Mouse (Mus musculus): ENCODE measurements at regions not wholly inside any gene's neighbourhood (a gene's known extent, or its start where the extent isn't known, plus 50 kb on each side); places are given as distances from the start of the nearest gene placed in this dataset.

DNA sequence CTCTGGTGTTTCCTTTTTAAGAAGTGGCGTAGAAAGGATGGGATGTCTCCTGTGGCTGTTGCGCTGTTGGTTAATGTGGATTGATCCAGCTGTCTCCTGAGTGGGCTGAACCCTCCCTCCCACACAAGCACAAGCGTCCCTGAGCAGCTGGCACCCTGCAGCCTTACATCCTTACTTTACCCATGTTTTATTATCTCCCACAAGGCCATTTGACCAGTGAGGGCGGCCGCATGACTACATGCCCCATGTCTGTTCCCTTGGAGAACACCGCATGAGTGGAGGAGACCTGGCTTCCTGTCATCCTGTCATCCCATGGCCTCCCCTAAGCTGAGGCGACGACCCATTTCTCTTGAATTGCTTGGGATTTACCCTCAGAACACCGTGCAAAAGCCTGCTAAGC, 108.2 kb downstream of the Bms1 start:
- Histone ChIP-seq H3K4me1 (ENCODE audit: control insufficient read depth, insufficient read depth, low read length) (no peaks in the 10 kb centered on the region), H3K4me3 (ENCODE audit: insufficient read depth, low read length) (no peak overlapping the region), H3K27ac (ENCODE audit: insufficient read depth, low read depth, low read length) (no peak overlapping the region)
- TF ChIP-seq CTCF (IDR thresholded peaks at IDR 0.05; ENCODE audit: low read depth, low read length) (no peak), POLR2A (IDR thresholded peaks at IDR 0.05; ENCODE audit: borderline replicate concordance, low read depth, low read length) (no peak)

DNA sequence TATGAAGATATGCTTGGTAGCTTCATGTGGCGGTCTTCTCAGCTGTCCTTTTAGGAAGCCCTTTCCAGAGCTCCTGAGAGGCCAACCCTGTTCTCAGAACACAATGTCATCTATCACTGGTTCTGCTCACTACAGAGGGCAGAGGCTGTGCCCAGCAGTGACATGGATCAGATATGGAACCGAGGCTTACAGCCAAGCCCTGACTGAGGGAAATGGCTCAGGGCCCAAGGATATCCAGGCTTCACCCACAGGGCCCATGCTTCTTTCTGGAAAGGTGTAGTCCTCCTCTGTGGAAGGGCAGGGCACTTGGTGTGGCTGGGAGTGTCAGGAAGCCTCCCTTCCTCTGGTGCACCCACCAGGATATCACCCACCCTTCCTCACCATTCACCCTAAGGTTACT, 109.4 kb downstream of the Bms1 start:
- TF ChIP-seq POLR2A (IDR thresholded peaks at IDR 0.05; ENCODE audit: borderline replicate concordance, low read depth, low read length) = no peak
- no peak for TF ChIP-seq CTCF (IDR thresholded peaks at IDR 0.05; ENCODE audit: low read depth, low read length)
- H3K27ac ChIP-seq (ENCODE audit: insufficient read depth, low read depth, low read length) = no peak overlapping the region
- H3K4me1 ChIP-seq (ENCODE audit: control insufficient read depth, insufficient read depth, low read length) = no peaks in the 10 kb centered on the region
- no peak overlapping the region for H3K4me3 ChIP-seq (ENCODE audit: insufficient read depth, low read length)

DNA sequence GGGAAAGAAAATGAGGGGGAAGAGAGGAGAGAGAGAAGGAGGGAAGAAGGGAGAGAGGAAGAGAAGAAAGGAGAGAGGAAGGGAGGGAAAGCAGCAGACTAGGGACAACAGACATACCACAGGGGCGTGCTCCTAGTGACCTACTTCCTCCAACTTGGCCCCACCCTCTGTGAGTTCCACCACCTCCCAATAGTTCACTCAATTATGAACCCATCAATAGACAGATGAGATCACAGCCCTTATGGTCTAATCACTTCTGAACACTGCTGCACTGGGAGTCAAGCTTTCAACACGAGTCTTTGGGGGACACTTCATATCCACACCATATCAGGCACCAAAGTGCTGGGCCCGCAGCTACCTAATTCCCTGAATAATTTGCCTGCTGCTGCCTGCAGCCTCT, 110.7 kb downstream of the Bms1 start:
- H3K4me3 ChIP-seq (ENCODE audit: insufficient read depth, low read length) = no peak overlapping the region
- no peaks in the 10 kb centered on the region for H3K4me1 ChIP-seq (ENCODE audit: control insufficient read depth, insufficient read depth, low read length)
- TF ChIP-seq CTCF (IDR thresholded peaks at IDR 0.05; ENCODE audit: low read depth, low read length) (no peak), POLR2A (IDR thresholded peaks at IDR 0.05; ENCODE audit: borderline replicate concordance, low read depth, low read length) (no peak)
- no peak overlapping the region for H3K27ac ChIP-seq (ENCODE audit: insufficient read depth, low read depth, low read length)

DNA sequence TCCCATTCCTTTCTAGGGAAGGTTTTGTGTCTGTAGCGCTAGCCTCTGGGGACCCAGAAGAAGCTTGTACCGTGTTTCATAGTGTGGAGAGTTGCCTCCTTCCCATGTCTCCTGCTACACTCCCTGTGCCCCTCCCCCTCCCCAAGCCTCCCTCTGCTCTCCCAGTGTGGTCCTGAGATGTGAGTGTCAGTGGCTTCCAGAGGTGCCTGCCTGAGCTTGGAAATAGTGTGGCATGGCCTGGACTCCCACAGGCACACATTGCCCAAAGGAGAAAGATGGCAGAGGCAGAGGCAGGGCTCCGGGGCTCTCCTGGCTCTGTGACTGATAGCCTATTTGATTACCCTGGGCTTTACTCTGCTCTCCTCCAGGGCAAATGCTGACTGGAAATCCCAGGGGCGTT, 110.0 kb upstream of the Ret start:
- no peak overlapping the region for H3K27ac ChIP-seq (ENCODE audit: insufficient read depth, low read depth, low read length)
- TF ChIP-seq CTCF (IDR thresholded peaks at IDR 0.05; ENCODE audit: low read depth, low read length) (no peak), POLR2A (IDR thresholded peaks at IDR 0.05; ENCODE audit: borderline replicate concordance, low read depth, low read length) (no peak)

DNA sequence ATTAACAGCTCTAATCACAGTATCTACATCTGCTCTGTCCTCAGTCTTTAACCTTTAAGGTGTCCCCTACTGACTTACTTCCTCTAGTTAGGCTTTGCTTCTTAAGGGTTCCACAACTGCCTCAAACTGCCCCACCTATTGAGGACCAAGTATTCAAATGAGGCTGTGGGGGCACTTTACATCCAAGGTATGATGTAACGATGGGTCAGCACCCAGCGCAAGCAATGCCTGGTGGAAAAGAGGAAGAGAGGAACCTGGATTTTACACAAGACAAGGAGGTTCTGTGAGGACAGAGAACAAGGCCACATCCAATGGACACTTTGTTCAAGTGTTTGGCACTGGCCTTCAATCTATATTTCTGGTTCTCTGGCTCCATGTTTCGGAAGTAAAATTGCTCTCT, 107.7 kb upstream of the Ret start:
- Histone ChIP-seq H3K27ac (ENCODE audit: insufficient read depth, low read depth, low read length) (no peak overlapping the region), H3K4me1 (ENCODE audit: control insufficient read depth, insufficient read depth, low read length) (peaks cover 6% of the 10 kb centered on the region; the same call in 1 of the 2 replicates), H3K4me3 (ENCODE audit: insufficient read depth, low read length) (no peak overlapping the region)
- TF ChIP-seq POLR2A (IDR thresholded peaks at IDR 0.05; ENCODE audit: borderline replicate concordance, low read depth, low read length) (no peak), CTCF (IDR thresholded peaks at IDR 0.05; ENCODE audit: low read depth, low read length) (no peak)

More for the DNA sequence above, 110.0 kb upstream of the Ret start:
- Histone ChIP-seq H3K4me1 (ENCODE audit: control insufficient read depth, insufficient read depth, low read length) (peaks cover 4% of the 10 kb centered on the region; the same call in 1 of the 2 replicates), H3K4me3 (ENCODE audit: insufficient read depth, low read length) (no peak overlapping the region)

DNA sequence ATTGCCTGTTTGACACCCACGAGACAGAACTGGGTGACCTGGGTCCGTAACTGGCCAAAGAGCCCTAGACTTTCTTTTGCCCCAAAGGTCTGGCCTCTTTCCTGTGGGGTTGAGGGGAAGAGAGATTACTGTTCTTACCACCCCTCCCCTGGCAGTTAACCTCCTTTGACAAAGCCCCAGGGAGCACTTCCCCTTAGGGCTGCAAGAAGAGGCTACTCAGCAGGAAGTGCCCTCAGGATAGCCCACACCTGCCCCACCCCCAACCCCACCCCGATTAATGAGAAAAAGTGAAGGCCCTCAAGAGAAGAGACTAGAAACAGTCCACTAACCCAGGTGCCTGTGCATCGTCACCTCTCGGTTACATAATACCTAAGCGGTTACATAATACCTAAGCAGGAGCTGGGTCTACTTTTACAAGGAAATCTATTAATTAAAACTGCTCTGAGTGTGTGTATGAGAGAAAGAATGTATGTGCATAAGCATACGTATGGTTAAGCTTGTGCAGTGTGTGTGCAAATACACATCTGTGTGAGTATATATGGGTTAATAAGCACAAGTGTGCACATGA, 105.3 kb upstream of the Ret start:
- no peak overlapping the region for H3K27ac ChIP-seq (ENCODE audit: insufficient read depth, low read depth, low read length)
- no peak for TF ChIP-seq CTCF (IDR thresholded peaks at IDR 0.05; ENCODE audit: low read depth, low read length)
- TF ChIP-seq POLR2A (IDR thresholded peaks at IDR 0.05; ENCODE audit: borderline replicate concordance, low read depth, low read length) = no peak
- peaks cover 6% of the 10 kb centered on the region; the same call in 1 of the 2 replicates for H3K4me1 ChIP-seq (ENCODE audit: control insufficient read depth, insufficient read depth, low read length)
- no peak overlapping the region for H3K4me3 ChIP-seq (ENCODE audit: insufficient read depth, low read length)

DNA sequence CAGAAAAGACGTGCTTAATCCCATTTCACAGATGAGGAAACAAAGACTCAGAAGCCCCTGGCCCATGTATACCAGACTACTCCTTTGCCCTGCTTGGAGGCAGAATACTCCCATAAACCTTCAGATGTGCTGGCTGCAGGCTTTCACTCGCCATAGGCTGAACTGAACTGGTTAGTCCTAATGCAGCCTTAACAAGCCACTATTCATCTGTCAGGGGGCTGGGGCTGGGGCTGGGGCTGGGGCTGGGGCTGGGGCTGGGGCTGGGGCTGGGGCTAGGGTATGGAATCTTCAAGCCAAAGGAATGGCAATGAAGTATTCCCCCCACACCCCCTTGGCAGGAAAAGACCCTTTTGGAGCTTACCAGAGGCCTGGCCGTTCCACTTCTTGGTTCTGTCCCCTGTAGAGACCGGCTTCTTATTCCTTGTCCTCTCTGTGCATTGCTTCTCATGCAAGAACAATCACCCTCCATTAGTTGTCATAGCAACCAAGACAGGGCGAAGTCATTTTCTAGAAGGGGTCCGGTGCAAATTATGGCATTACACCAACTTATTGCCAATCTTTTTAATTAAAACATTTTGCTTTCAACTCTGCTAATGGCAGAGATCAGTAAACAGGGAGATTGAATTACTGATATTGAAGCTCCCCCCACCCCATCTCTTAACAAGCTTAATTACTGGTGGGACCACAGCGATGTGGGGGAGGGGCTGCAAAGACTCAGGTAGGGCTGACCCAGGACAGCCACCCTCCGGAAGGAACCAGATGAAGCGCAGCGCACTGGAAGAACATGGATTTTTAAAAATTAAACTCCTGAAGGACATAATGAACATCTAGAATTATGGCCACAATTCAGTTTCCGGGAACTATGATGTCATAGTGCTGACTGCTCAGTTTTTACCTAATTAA, 104.6 kb upstream of the Ret start:
- no peak overlapping the region for H3K4me3 ChIP-seq (ENCODE audit: insufficient read depth, low read length)
- TF ChIP-seq CTCF (IDR thresholded peaks at IDR 0.05; ENCODE audit: low read depth, low read length) (no peak), POLR2A (IDR thresholded peaks at IDR 0.05; ENCODE audit: borderline replicate concordance, low read depth, low read length) (no peak)
- H3K4me1 ChIP-seq (ENCODE audit: control insufficient read depth, insufficient read depth, low read length) = peaks cover 6% of the 10 kb centered on the region; the same call in 1 of the 2 replicates
- no peak overlapping the region for H3K27ac ChIP-seq (ENCODE audit: insufficient read depth, low read depth, low read length)

DNA sequence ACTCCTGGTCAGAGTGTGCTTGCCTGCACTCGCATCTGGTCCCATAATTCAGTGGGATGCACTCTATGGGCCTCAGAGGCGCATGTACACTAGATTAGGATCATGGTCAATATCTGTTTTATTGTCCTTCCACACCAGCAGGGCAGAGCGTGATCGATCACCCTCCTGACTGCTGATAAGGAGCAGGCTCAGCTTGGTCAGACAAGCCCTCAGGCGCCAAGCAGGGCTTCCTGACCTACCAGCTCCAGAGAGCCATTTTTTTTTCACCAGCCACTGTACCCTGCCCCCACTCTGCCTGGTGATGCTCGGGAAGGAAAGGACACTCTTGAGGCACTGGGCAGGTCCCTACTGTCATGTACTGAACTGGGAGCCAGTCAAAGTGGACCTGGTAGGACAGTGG, 103.3 kb upstream of the Ret start:
- H3K27ac ChIP-seq (ENCODE audit: insufficient read depth, low read depth, low read length) = no peak overlapping the region
- TF ChIP-seq POLR2A (IDR thresholded peaks at IDR 0.05; ENCODE audit: borderline replicate concordance, low read depth, low read length) (no peak), CTCF (IDR thresholded peaks at IDR 0.05; ENCODE audit: low read depth, low read length) (no peak)
- peaks cover 6% of the 10 kb centered on the region; the same call in 1 of the 2 replicates for H3K4me1 ChIP-seq (ENCODE audit: control insufficient read depth, insufficient read depth, low read length)
- H3K4me3 ChIP-seq (ENCODE audit: insufficient read depth, low read length) = no peak overlapping the region

DNA sequence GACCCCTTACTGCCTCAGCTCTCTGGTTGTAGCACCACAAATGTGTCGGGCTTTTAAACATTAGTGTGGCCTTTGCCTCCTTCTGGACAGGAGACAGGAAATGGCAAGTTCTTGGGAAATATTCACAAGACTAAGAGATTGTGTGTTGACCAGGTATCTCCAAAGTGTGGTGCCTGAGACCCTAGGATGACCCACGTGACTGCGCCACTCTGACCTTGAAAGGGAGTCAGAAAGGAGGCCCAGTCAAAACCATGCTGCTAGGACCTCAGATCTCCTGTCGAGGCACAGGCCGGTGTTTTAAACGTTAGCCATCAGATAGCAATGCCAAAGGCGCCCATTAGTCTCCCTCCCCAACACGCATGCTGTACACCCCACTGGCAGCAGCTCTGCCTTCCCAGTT, 100.1 kb upstream of the Ret start:
- Histone ChIP-seq H3K4me1 (ENCODE audit: control insufficient read depth, insufficient read depth, low read length) (peaks cover 2% of the 10 kb centered on the region; the same call in 1 of the 2 replicates), H3K27ac (ENCODE audit: insufficient read depth, low read depth, low read length) (no peak overlapping the region), H3K4me3 (ENCODE audit: insufficient read depth, low read length) (no peak overlapping the region)
- TF ChIP-seq POLR2A (IDR thresholded peaks at IDR 0.05; ENCODE audit: borderline replicate concordance, low read depth, low read length) = no peak

DNA sequence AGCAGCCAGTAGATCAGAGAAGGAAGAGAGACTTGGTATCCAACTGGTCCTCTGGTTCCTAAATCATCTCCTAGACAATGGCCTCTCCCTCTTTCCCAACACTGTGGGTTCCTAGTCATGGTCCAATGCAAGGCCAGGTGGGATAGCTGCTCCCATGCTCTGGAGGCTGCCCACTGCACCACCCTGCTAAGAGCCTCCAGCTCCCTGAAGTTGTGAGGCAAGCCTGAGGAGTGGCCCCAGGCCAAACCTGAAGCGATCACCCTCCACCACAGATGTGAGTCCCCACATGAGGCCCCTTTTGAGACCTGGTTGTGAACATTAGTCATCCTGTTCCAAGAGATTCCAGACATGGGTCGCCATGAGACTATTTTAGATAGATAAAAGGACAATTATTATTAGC, 96.5 kb upstream of the Ret start:
- no peak overlapping the region for H3K27ac ChIP-seq (ENCODE audit: insufficient read depth, low read depth, low read length)
- H3K4me1 ChIP-seq (ENCODE audit: control insufficient read depth, insufficient read depth, low read length) = no peaks in the 10 kb centered on the region
- TF ChIP-seq CTCF (IDR thresholded peaks at IDR 0.05; ENCODE audit: low read depth, low read length) (no peak), POLR2A (IDR thresholded peaks at IDR 0.05; ENCODE audit: borderline replicate concordance, low read depth, low read length) (no peak)
- no peak overlapping the region for H3K4me3 ChIP-seq (ENCODE audit: insufficient read depth, low read length)
